Mouse (Mus musculus) liver, postnatal 0 days (tissue): ENCODE results near the gene Dclk1. TPM values are rescaled to one million over a fixed set of nuclear protein-coding genes. Genes with fewer than 3 reads are reported as not detected.

Source experiments
- ATAC-seq: fragments of 200-750 bp; cut with Nextera tagmentation; 2 replicates; pipeline ENCODE4 v1.8.0; 2017; ENCODE audit warnings: mild to moderate bottlenecking, moderate library complexity
- DNase-seq: peaks from one replicate; pipeline ENCODE4 v3.0.0-alpha.2; 2016
- H3K27ac ChIP-seq: fragments of 300-500 bp; sonication (generic); 2 replicates; pipeline ENCODE4 v1.5.1; 2014; ENCODE audit warnings: antibody characterized with exemption, moderate library complexity, mild to moderate bottlenecking, low read depth
- H3K27me3 ChIP-seq: fragments of 300-500 bp; sonication (generic); 2 replicates; pipeline ENCODE4 v1.6.1; 2014; ENCODE audit warnings: low read length, control low read depth, mixed read lengths; ENCODE audit not compliant: insufficient read depth
- H3K36me3 ChIP-seq: fragments of 300-500 bp; sonication (generic); replicated peaks from 2 replicates; pipeline ENCODE4 v1.6.1; 2014; ENCODE audit warnings: mild to moderate bottlenecking, control low read depth, low read length, moderate library complexity, mixed read lengths; ENCODE audit not compliant: insufficient read depth
- H3K4me1 ChIP-seq: fragments of 300-500 bp; sonication (generic); 2 replicates; pipeline ENCODE4 v1.6.1; 2014; ENCODE audit warnings: antibody characterized with exemption, mild to moderate bottlenecking, control low read depth; ENCODE audit not compliant: insufficient read depth
- H3K4me2 ChIP-seq: fragments of 300-500 bp; sonication (generic); 2 replicates; pipeline ENCODE4 v1.6.1; 2014; ENCODE audit warnings: low read depth, mild to moderate bottlenecking, low read length, moderate library complexity, mixed read lengths
- H3K4me3 ChIP-seq: fragments of 300-500 bp; sonication (generic); 2 replicates; pipeline ENCODE4 v1.5.1; 2014; ENCODE audit warnings: low read depth, low read length
- H3K9ac ChIP-seq: fragments of 300-500 bp; sonication (generic); replicated peaks from 2 replicates; pipeline ENCODE4 v1.6.1; 2014; ENCODE audit warnings: mild to moderate bottlenecking, moderate library complexity
- H3K9me3 ChIP-seq: fragments of 300-500 bp; sonication (generic); 2 replicates; pipeline ENCODE4 v1.6.1; 2016; ENCODE audit warnings: mild to moderate bottlenecking, control low read depth, low read length, mixed read lengths
- CTCF ChIP-seq: sonication (generic); IDR thresholded peaks from 2 replicates; pipeline ENCODE4 v1.5.1; 2016; ENCODE audit warnings: antibody characterized with exemption, low read depth
- EP300 ChIP-seq: IDR thresholded peaks from 2 replicates; pipeline ENCODE4 v1.6.1; 2016; ENCODE audit warnings: antibody characterized with exemption, low read depth, mild to moderate bottlenecking
- WGBS: fragments of 180-500 bp; shearing (Covaris S2); extraction: QIAGEN DNeasy Blood & Tissue Kit; methylation state at CpG from one replicate; pipeline ENCODE4 v1.1.7; 2014; ENCODE audit not compliant: insufficient replicate concordance; 5-methylcytosine and 5-hydroxymethylcytosine counted together
- polyA plus RNA-seq: library from polyadenylated mRNA; unstranded; fragments of >200 nt; fragmentation: Nextera tagmentation; extraction: Ambion mirVana; gene quantifications from 2 replicates; pipeline ENCODE4 v1.2.1, GENCODE M21; 2015

Gene Dclk1
- polyA plus RNA-seq, 1 experiment from 2014 or later: 0.11 TPM

DNA sequence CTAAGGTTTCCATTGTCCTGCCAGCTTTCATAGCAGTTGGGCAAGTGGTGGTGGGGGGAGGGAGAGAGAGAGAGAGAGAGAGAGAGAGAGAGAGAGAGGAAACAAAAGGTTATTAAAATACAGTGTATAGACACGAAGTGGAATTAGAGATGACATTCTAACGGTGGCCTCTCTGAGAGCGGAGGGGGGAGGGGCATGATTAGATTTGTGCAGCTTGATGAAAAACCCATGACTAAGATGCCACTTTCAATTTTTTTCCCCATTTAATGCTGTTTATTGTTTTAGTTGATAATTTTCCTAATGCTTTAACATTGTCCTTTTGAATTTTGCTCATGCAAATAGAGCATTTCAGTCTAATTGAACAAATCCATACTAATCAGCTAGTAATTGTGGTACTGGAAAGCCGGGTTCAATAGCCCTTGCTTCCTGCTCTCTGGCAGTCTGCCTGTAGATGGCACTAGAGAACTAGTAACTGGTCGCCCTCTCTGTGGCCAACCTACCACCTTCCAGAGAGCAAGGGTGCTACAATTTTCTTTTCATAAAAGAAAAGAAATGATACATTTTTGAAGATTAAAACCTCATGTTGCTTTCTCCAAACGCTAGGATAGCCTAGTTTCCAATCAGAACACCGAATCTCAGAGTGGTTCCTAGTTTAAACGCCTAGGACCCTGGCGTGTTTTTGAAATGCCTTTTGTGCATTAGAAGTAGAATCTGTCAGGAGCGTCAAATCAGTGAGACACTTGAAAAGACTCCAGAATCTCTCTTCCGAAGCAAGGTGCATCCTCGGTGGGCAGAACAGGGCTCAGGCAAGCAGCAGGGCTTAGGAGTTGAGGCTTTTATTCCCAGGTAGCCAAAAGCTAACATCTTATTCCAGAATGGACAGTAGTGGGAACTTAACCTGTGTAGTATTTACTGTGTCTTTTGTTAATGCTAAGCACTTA, 278.3 kb downstream of the Dclk1 start:
- Histone ChIP-seq H3K9ac (no peak overlapping the region), H3K27me3 (no peaks in the 10 kb centered on the region), H3K36me3 (no peaks in the 10 kb centered on the region), H3K9me3 (no peaks in the 10 kb centered on the region), H3K4me2 (no peak overlapping the region), H3K4me1 (0 out of 2 replicates have a peak, but pooled peaks cover 2% of the 10 kb centered on the region), H3K4me3 (no peak overlapping the region), H3K27ac (no peak overlapping the region)
- DNase-seq (peak; percentile 50), ATAC-seq (no peak)
- WGBS: 30% methylated on average over 12 of the region's 12 CpGs
- TF ChIP-seq CTCF: peak; percentile 74
- TF ChIP-seq EP300: no peak

GRCm38 (mm10) chr3:55521776-55522175, 279.6 kb downstream of the Dclk1 start:
- DNase-seq (no peak), ATAC-seq (no peak)
- Histone ChIP-seq H3K4me2 (no peak overlapping the region), H3K9ac (no peak overlapping the region), H3K27me3 (no peaks in the 10 kb centered on the region), H3K4me3 (no peak overlapping the region), H3K9me3 (no peaks in the 10 kb centered on the region), H3K36me3 (no peaks in the 10 kb centered on the region), H3K27ac (no peak overlapping the region), H3K4me1 (0 out of 2 replicates have a peak, but pooled peaks cover 2% of the 10 kb centered on the region)
- no peak for TF ChIP-seq CTCF
- no peak for TF ChIP-seq EP300
- WGBS: 73% methylated on average over 8 of the region's 8 CpGs

- H3K9me3 ChIP-seq: no peaks in the 10 kb centered on the region
- WGBS: 59% methylated on average over 7 of the region's 7 CpGs
- DNase-seq (peak; percentile 16), ATAC-seq (no peak)
- 0 out of 2 replicates have a peak, but pooled peaks cover 2% of the 10 kb centered on the region for H3K4me1 ChIP-seq
- TF ChIP-seq CTCF: no peak
- no peak for TF ChIP-seq EP300
- H3K36me3 ChIP-seq: no peaks in the 10 kb centered on the region
- H3K4me2 ChIP-seq: no peak overlapping the region
- H3K4me3 ChIP-seq: no peak overlapping the region
- H3K27ac ChIP-seq: no peak overlapping the region
- no peaks in the 10 kb centered on the region for H3K27me3 ChIP-seq
- H3K9ac ChIP-seq: no peak overlapping the region
Measured at GRCm38 (mm10) chr3:55523224-55523623, 281.1 kb downstream of the Dclk1 start.

DNA sequence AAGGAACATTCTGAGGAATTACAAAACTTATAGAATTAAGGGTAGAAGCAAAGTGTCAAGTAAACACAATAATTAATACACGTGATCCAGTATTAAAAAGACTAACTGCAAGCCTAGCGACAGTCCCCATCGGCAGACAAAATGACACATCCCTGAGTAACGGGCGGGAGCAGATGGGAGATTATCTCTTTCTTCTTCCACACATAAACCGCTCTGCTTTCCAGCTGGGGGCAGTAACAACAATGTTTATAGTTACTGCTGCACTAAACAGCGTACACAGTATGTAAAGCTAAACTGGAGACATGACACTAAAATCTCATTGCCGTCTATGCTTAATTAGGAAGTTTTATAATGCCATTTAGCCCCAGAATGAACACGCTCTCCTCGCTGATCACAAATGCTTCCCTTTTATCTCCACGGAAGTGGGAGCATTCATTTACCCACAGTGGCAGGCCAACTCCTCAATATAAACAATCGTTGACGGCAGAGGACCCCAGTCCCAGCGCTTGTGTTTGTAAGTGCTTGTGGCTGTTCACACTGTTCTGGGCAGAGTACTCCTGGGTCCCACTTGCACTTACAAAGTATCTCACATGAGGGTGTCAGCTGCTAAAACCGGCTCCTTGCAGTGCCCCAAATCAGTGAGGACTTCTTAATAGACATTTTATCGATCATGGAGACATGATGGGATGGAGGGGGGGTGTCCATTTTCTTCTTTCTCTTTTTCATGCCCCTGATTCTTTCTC, 281.7 kb downstream of the Dclk1 start:
- Histone ChIP-seq H3K36me3 (no peaks in the 10 kb centered on the region), H3K4me1 (0 out of 2 replicates have a peak, but pooled peaks cover 2% of the 10 kb centered on the region), H3K27ac (no peak overlapping the region), H3K4me2 (no peak overlapping the region), H3K4me3 (no peak overlapping the region), H3K9ac (no peak overlapping the region), H3K9me3 (no peaks in the 10 kb centered on the region), H3K27me3 (no peaks in the 10 kb centered on the region)
- DNase-seq: no peak
- WGBS: 45% methylated on average over 16 of the region's 16 CpGs
- no peak for ATAC-seq
- TF ChIP-seq EP300: no peak
- no peak for TF ChIP-seq CTCF

GRCm38 (mm10) chr3:55524491-55525195, 282.5 kb downstream of the Dclk1 start:
- DNase-seq: no peak
- no peak overlapping the region for H3K4me2 ChIP-seq
- no peak overlapping the region for H3K27ac ChIP-seq
- ATAC-seq: no peak
- 0 out of 2 replicates have a peak, but pooled peaks cover 2% of the 10 kb centered on the region for H3K4me1 ChIP-seq
- H3K36me3 ChIP-seq: no peaks in the 10 kb centered on the region
- 78% methylated on average over 9 of the region's 9 CpGs for WGBS
- H3K9me3 ChIP-seq: no peaks in the 10 kb centered on the region
- H3K27me3 ChIP-seq: no peaks in the 10 kb centered on the region
- TF ChIP-seq CTCF (no peak), EP300 (no peak)
- H3K9ac ChIP-seq: no peak overlapping the region
- no peak overlapping the region for H3K4me3 ChIP-seq
